Mouse (Mus musculus) urinary bladder, adult 18-20 months (tissue): ENCODE data around the gene Cct8l1.
A peak's percentile ranks its signal among the peaks of the same experiment; 100 is the strongest.

Source experiments
- DNase-seq, 2 experiments: peaks; one replicate each; pipeline ENCODE4 v3.0.0; 2022; ENCODE audit warnings: low spot score in 2 of 2, mixed read lengths in 2 of 2

Cct8l1 gene

GRCm38 (mm10) chr5:25515767-25516166 is at the start of gene Cct8l1:
Gene Cct8l1, plus strand, starts transcription at chr5:25516067.
- DNase-seq, result no peak

DNA sequence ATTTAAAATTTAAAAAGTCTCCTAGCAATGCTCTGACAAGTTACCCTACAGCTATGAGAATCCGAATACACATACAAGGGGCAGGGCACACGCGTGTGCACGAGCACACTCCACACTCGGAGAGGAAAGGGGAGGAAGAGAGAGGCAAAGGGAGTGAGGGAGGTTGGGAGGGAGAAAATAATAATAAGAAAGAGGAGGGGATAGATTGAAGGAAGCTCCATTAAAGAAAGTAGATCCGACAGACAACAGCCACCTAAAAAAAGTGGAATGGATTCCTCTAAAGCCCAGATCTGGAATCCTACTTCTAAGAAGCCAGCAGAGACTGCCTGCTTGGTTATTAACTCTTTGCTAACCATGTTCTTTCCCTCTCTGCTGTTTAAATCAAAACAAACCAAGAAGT is 43.8 kb upstream of the Cct8l1 start:
- no peak for DNase-seq

GRCm38 (mm10) chr5:25475789-25476188 is 40.1 kb upstream of the Cct8l1 start:
- DNase-seq, result no peak

DNA sequence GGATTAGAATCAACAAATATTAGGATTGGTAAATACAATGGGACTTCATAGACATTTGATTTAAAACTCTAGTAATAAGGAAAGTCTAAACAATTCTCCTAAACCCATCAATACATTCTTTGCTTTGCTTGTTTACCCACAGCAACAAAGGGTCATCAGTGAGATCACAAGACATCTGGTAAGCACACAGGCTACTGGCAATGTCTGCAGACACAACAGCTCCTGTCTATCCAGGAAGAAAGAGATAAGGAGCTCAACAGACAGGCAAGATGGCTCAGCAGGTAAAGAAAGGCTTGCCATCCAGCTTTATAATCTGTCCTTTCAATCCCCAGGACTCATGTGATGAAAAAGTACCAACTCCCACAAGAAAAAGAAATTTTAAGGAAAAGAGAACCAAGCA is 37.0 kb upstream of the Cct8l1 start:
- no peak for DNase-seq

DNA sequence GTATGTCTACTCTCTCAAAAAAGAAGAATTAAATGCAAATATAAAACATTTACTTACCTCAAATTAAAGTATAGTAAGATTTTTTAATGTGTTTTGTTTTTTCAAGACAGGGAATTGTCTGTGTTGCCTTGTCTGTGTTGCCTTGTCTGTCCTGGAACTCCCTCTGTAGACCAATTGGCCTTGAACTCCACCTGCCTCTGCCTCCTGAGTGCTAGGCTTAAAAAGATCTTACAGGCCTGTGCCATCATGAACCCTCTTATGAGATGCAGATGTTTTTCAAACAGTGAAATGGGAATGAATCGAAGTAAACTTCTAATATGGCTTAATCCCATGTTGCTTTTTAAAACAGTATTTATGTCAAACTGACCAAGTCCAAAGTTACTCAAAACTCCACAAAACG is 19.2 kb upstream of the Cct8l1 start:
- DNase-seq, result no peak

- DNase-seq, result no peak
Observed at GRCm38 (mm10) chr5:25497369-25497719, 18.5 kb upstream of the Cct8l1 start.

GRCm38 (mm10) chr5:25497720-25498345 is 18.0 kb upstream of the Cct8l1 start:
- peak; percentile 44 to 72 for DNase-seq

GRCm38 (mm10) chr5:25498346-25498820 is 17.5 kb upstream of the Cct8l1 start, which contains the start of gene Kmt2c:
Gene Kmt2c, minus strand, starts transcription at chr5:25498783.
- DNase-seq, result peak; percentile 73

DNA sequence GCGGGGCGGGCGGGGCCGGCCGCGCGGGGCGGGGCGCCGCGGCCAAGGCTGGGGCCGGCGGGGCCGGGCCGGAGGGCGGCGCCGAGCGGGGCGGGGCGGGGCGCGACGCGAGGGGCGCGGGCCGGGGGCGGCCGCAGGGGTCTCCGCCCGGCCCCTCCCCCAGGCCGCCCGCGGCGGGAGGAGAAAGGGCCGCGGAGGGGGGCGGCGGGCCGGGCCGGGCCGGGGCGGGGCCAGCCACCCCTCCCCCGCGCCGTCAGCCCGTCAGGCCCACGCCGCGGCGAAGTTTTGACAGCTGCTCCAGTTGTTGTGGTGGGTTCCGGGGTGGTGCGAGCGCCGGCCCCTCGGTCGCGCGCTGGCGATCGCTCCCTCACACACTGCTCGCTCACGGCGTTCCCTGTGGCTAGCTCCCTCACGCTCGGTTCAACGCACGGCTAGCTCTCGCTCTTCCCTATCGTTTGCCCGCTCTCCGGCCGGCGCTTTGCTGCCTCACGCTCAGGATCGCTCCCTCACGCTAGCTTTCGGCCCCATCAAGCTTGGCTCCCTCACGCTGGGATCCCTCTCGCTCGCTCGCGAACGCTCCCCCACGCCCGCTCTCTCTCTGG is 16.9 kb upstream of the Cct8l1 start:
- peak in 1 of 2 experiments; percentile 51 for DNase-seq

GRCm38 (mm10) chr5:25499423-25500398 is 16.2 kb upstream of the Cct8l1 start:
- DNase-seq, result peak; percentile 96 to 97

DNA sequence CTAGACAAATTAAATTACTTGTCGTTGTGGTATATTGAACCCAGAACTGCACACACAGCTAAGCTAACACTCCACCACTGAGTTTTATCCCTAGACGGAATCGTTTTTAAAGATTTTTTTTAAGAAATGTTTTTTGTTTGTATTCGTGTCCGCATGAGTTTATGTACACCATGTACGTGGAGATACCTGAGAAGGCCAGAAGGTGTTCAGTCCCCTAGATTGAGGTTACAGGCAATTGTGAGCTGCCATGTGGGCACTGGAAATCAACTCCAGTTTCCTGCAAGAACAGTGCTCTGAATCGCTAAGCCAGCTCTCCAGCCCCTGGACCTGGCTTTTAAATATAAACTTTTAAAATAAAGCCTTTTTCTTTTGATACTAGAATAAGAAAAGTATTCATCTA is 15.2 kb upstream of the Cct8l1 start:
- no peak for DNase-seq

DNA sequence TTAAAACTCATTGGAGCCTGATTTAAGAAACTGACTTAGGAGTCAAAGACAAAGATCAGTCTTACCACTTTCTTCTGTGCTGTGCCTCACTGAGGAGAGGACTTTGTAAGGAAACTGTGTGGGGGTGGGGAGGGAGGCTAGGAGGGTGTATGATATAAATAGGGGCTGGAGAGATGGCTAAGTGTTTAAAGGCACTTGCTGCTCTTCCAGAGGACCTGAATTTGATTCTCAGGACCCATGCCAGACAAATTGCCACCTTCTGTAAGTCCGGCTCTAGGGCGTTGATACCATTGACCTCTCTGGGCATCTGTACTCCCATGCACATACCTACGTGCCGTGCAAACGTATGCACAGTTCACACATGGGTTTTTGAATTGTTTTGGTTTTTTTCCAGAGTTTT is 9.8 kb upstream of the Cct8l1 start:
- no peak for DNase-seq

DNA sequence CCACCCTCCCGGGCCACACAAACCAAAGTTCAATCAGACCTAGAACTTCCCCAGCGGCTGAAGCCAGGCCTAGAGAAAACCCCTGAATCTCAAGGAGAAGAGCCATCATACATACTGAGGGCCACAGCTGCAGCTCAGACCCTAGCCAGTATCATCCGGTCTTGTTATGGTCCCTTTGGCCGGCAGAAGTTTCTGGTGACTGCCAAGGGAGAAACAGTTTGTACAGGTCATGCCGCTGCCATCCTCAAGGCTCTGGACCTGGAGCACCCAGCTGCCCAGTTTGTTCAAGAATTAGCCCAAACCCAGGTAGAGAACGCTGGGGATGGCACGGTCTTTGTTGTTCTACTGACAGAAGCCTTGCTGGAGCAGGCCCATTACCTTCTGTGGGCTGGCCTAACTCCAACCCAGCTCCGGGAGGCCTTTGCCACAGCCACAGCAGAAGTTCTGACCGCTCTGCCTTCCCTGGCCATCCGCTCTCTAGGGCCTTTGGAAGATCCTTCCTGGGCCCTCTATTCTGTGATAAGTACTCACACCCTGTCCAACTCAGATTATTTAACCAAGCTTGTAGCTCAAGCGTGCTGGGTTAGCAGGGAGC is 531 bp downstream of the Cct8l1 start:
- DNase-seq, result no peak

DNA sequence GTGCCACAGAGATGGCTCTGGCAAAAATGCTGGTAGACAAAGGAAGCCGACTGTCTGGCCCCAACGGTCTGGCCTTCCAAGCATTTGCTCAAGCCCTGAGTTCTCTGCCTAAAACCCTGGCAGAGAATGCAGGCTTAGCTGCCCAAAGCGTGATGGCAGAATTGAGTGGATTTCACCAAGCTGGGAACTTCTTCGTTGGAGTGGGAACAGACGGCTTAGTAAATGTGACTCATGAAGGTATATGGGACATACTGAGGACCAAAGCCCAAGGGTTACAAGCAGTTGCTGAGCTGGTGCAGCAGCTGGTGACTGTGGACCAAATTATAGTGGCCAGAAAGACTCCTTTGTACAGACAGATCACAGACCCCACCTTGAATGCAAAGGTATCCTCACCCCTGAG is 1.7 kb downstream of the Cct8l1 start:
- DNase-seq, result no peak

GRCm38 (mm10) chr5:25519820-25520219 is 4.0 kb downstream of the Cct8l1 start:
- no peak for DNase-seq

DNA sequence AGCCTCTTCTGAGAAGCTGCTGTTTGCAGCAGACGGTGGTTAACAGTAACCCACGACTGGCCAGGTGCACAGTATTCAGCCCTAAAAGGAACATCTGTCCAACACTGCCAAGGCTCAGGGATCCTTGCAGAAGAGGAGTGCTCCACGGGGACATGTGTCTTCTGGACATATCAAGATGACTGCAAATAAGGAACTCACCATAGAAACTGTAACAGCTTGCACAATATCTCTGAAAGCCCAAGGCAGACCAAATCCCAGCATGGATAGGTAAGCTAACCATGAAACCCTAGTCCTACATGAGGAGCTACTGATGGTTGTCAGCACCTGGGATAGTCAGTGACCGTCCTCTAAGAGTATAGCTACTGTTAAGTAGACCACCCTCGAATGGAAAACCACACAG is 5.6 kb downstream of the Cct8l1 start:
- DNase-seq, result no peak

DNA sequence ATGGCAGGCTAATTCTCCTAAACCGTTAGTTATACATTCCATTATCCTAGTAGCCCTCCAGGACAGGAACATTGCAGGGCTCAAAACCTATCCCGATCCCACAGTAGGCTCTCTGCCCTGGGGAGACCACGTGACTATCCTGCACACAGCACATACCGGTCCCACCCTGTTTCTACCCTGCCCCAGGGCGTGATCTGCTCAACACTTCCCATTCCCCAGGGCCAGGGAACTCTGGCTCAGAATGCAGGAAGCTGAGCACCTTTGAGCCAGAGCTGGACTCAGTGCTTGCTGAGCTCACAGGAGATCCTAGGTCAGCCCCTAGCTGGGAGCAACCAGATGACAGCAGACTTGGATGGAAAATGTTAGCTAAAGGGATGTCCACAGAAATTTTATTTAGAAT is 10.2 kb downstream of the Cct8l1 start:
- DNase-seq, result peak in 1 of 2 experiments; percentile 34

DNA sequence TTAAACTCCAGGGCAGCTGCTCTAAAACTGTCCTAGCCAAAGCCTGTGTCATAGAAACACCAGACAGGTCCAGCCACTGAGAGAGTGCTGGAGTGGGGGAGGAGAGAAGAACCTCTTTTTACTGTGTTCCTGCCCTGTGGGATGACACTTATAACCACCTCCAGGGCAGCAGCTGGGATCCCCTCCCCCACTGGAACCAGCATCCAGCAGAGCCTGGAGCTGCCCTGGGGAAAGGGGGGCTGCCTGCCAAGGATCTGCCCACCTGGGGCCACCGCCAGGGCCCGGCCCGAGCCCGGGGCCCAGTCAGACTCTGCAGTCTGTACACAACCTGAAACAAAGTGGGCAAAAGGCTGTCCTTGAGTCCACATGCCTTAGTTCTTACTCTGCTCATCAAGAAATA is 11.1 kb downstream of the Cct8l1 start:
- peak in 1 of 2 experiments; percentile 25 for DNase-seq

DNA sequence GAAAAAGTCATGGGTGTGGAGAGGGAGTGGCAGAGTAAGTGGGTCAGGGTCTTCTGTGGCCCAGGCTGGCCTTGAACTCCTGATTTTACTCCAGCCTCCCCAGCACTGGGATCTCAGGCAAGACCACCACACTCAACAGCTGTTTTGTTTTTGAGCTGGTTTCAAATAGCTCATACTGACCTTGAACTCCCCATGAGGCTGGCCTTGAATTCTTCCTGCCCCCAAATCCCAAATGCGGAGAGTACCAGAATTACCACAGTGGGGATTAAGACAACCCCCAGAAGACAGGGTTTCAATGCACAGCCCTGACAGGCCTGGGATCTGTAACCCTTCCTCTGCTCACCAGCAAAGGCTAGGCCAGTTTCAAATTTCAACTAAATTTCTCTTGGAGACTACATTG is 12.1 kb downstream of the Cct8l1 start:
- DNase-seq, result no peak

DNA sequence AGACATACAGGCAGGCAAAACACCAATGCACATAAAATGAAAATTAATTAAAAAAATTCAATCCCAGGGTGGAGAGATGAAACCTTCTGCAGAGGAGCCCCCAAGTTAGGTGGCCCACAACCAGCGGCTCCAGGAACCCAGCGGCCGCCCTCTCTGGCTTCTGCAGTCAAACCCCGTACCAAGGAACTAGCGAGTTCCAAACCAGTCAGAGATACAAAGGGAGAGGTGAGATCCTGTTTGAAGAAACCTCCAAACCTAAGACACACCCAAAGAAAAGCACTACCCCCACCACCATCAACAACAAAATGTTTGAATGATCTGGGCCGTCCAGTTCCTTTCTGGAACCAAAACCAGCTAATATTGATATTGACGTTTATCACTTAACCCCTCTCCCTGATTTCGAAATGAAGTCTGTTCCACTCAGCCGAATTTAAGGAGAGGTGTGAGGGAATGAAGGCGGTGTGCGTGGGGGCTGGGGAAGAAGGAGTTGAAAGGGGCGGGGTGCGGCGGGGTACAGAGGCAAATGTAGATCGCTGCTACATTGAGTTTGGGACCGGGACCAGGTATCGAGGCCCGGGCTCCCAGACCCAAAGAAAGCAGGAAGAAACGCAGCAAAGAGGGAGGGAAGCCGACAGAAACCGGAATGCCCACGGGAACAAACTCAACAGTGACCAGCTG is 13.1 kb downstream of the Cct8l1 start:
- no peak for DNase-seq
